Mouse (Mus musculus): ENCODE results near the gene Arhgap10. TPM values are rescaled to one million over a fixed set of nuclear protein-coding genes. Genes with fewer than 3 reads are reported as not detected.

The Arhgap10 gene
- total and polyA plus RNA-seq, 3 experiments, result 13.1 to 22.8 TPM; not detected in 1

GRCm38 (mm10) chr8:77318590-77318989 lies 199.2 kb downstream of the Arhgap10 start:
- Histone ChIP-seq H3K4me1 (ENCODE audit: control insufficient read depth in 1 of 2, insufficient read depth in 2 of 2, low read length in 2 of 2) (no peaks in the 10 kb centered on the region), H3K36me3 (ENCODE audit: control insufficient read depth in 1 of 2, insufficient read depth in 2 of 2, low read length in 2 of 2) (no peaks in the 10 kb centered on the region), H3K79me2 (ENCODE audit: control insufficient read depth, insufficient read depth, low read length, poor library complexity) (no peaks in the 10 kb centered on the region), H3K9ac (ENCODE audit: control insufficient read depth, low read depth, low read length, poor library complexity, severe bottlenecking) (no peak overlapping the region), H3K4me3 (ENCODE audit: control insufficient read depth in 1 of 2, insufficient read depth in 1 of 2, low read depth in 2 of 2, low read length in 2 of 2) (no peak overlapping the region), H3K9me3 (replicated peaks; ENCODE audit: insufficient read depth, low read length) (no peaks in the 10 kb centered on the region), H3K27ac (ENCODE audit: control insufficient read depth, low read depth, low read length) (no peak overlapping the region), H3K27me3 (ENCODE audit: control insufficient read depth in 1 of 2, insufficient read depth in 2 of 2, low read length in 2 of 2) (no peaks in the 10 kb centered on the region)
- TF ChIP-seq MXI1 (IDR thresholded peaks at IDR 0.05; ENCODE audit: low read depth, low read length) (no peak), MAZ (IDR thresholded peaks at IDR 0.05; ENCODE audit: low read depth, low read length) (no peak), POLR2A (IDR thresholded peaks at IDR 0.05; ENCODE audit: control insufficient read depth in 1 of 2, insufficient read depth in 1 of 2, low read depth in 1 of 2, low read length in 2 of 2, poor library complexity in 1 of 2) (no peak), KAT2A (conservative IDR thresholded peaks at IDR 0.05; ENCODE audit: low read depth, low read length) (no peak), RCOR1 (IDR thresholded peaks at IDR 0.05; ENCODE audit: low read depth, low read length) (no peak), MEF2A (IDR thresholded peaks at IDR 0.05; ENCODE audit: extremely low read depth, insufficient replicate concordance, low read depth, low read length, poor library complexity, severe bottlenecking) (no peak), JUND (IDR thresholded peaks at IDR 0.05; ENCODE audit: low read depth, low read length) (no peak), GATA1 (IDR thresholded peaks at IDR 0.05; ENCODE audit: low read depth, low read length) (no peak), NRF1 (IDR thresholded peaks at IDR 0.05; ENCODE audit: insufficient read depth, low read depth, low read length, poor library complexity, severe bottlenecking) (no peak), HCFC1 (IDR thresholded peaks at IDR 0.05; ENCODE audit: low read depth, low read length) (no peak), CHD2 (IDR thresholded peaks at IDR 0.05; ENCODE audit: low read length) (no peak), ZMIZ1 (IDR thresholded peaks at IDR 0.05; ENCODE audit: low read depth, low read length) (no peak), GABPA (IDR thresholded peaks at IDR 0.05; ENCODE audit: low read depth, low read length) (no peak), MAFK (IDR thresholded peaks at IDR 0.05; ENCODE audit: borderline replicate concordance, low read depth, low read length) (no peak), MYB (IDR thresholded peaks at IDR 0.05; ENCODE audit: low read depth, low read length) (no peak), CHD1 (IDR thresholded peaks at IDR 0.05; ENCODE audit: low read depth, low read length) (no peak), ETS1 (IDR thresholded peaks at IDR 0.05; ENCODE audit: low read depth, low read length) (no peak)
- no peak for DNase-seq (ENCODE audit: low read depth, low spot score)

GRCm38 (mm10) chr8:77317771-77318170 lies 200.0 kb downstream of the Arhgap10 start:
- TF ChIP-seq BHLHE40 (IDR thresholded peaks at IDR 0.05; ENCODE audit: borderline replicate concordance, low read depth, low read length) (no peak), UBTF (IDR thresholded peaks at IDR 0.05; ENCODE audit: borderline replicate concordance, insufficient read depth, low read depth, low read length) (no peak), E2F4 (IDR thresholded peaks at IDR 0.05; ENCODE audit: borderline replicate concordance, low read depth, low read length) (no peak), TAL1 (IDR thresholded peaks at IDR 0.05; ENCODE audit: low read length) (no peak), POLR2AphosphoS5 (IDR thresholded peaks at IDR 0.05; ENCODE audit: borderline replicate concordance, low read depth, low read length) (no peak), ZMIZ1 (IDR thresholded peaks at IDR 0.05; ENCODE audit: low read depth, low read length) (no peak), KAT2A (conservative IDR thresholded peaks at IDR 0.05; ENCODE audit: low read depth, low read length) (no peak), MAZ (IDR thresholded peaks at IDR 0.05; ENCODE audit: low read depth, low read length) (no peak), MYB (IDR thresholded peaks at IDR 0.05; ENCODE audit: low read depth, low read length) (no peak), USF1 (IDR thresholded peaks at IDR 0.05; ENCODE audit: low read depth, low read length) (no peak), NRF1 (IDR thresholded peaks at IDR 0.05; ENCODE audit: insufficient read depth, low read depth, low read length, poor library complexity, severe bottlenecking) (no peak), ELF1 (IDR thresholded peaks at IDR 0.05; ENCODE audit: low read depth, low read length) (no peak), USF2 (IDR thresholded peaks at IDR 0.05; ENCODE audit: borderline replicate concordance in 1 of 2, insufficient read depth in 1 of 2, low read depth in 1 of 2, low read length in 2 of 2) (no peak), ZNF384 (IDR thresholded peaks at IDR 0.05; ENCODE audit: low read depth, low read length) (no peak), RAD21 (IDR thresholded peaks at IDR 0.05; ENCODE audit: low read depth, low read length) (no peak), RCOR1 (IDR thresholded peaks at IDR 0.05; ENCODE audit: low read depth, low read length) (no peak), MYC (IDR thresholded peaks at IDR 0.05; ENCODE audit: low read depth, low read length) (no peak), CHD1 (IDR thresholded peaks at IDR 0.05; ENCODE audit: low read depth, low read length) (no peak)
- no peak for DNase-seq (ENCODE audit: low read depth, low spot score)
- H3K9ac ChIP-seq (ENCODE audit: control insufficient read depth, low read depth, low read length, poor library complexity, severe bottlenecking), result no peak overlapping the region
- H3K4me1 ChIP-seq (ENCODE audit: control insufficient read depth in 1 of 2, insufficient read depth in 2 of 2, low read length in 2 of 2), result peaks cover 0 to 5% of the 10 kb centered on the region in 2 experiments; a peak in 2 of 4 replicates
- no peak overlapping the region for H3K4me3 ChIP-seq (ENCODE audit: control insufficient read depth in 1 of 2, insufficient read depth in 1 of 2, low read depth in 2 of 2, low read length in 2 of 2)
- H3K36me3 ChIP-seq (ENCODE audit: control insufficient read depth in 1 of 2, insufficient read depth in 2 of 2, low read length in 2 of 2), result peaks cover 0 to 2% of the 10 kb centered on the region in 2 experiments; a peak in 1 of 4 replicates
- H3K27me3 ChIP-seq (ENCODE audit: control insufficient read depth in 1 of 2, insufficient read depth in 2 of 2, low read length in 2 of 2), result no peaks in the 10 kb centered on the region
- no peaks in the 10 kb centered on the region for H3K79me2 ChIP-seq (ENCODE audit: control insufficient read depth, insufficient read depth, low read length, poor library complexity)
- H3K9me3 ChIP-seq (replicated peaks; ENCODE audit: insufficient read depth, low read length), result no peaks in the 10 kb centered on the region
- H3K27ac ChIP-seq (ENCODE audit: control insufficient read depth, low read depth, low read length), result no peak overlapping the region
